Mouse (Mus musculus): ENCODE measurements around the gene Pir.

- TF ChIP-seq CTCF (IDR thresholded peaks at IDR 0.05; ENCODE audit: extremely low read depth, insufficient read depth, low read length) (no peak), POLR2A (IDR thresholded peaks at IDR 0.05; ENCODE audit: extremely low read depth, insufficient read depth, low read length) (no peak)
Observed at GRCm38 (mm10) chrX:164418008-164418407, 148.8 kb downstream of the Pir start.
